Mouse (Mus musculus) neutrophil, adult 5-6 weeks (primary cell): ENCODE data around the gene Grem2. TPM values are rescaled to one million over a fixed set of nuclear protein-coding genes. Genes with fewer than 3 reads are reported as not detected.

Source experiments
- ATAC-seq: fragments of 151-379, 151-347 bp; 2 replicates; pipeline ENCODE4 v1.8.0; 2017; ENCODE audit warnings: mild to moderate bottlenecking, moderate TSS enrichment; ENCODE audit not compliant: insufficient number of reproducible peaks, poor library complexity, low FRiP score, severe bottlenecking; ENCODE audit errors: extremely low read depth
- total RNA-seq: library from RNA; stranded (forward); fragments of 200-1000 nt; gene quantifications from 2 replicates; pipeline ENCODE4 v1.2.3, GENCODE M21; 2017

The Grem2 gene
- not detected in 2 replicates for total RNA-seq

- ATAC-seq = no peak
Measured at GRCm38 (mm10) chr1:174921298-174921955, at the start of gene Grem2. Gene Grem2, minus strand, starts transcription at chr1:174921819.

GRCm38 (mm10) chr1:174959837-174960236 lies 38.2 kb upstream of the Grem2 start:
- no peak for ATAC-seq

GRCm38 (mm10) chr1:174931003-174931619 lies 9.5 kb upstream of the Grem2 start:
- ATAC-seq = no peak

GRCm38 (mm10) chr1:174929459-174930181 lies 8.0 kb upstream of the Grem2 start:
- ATAC-seq = no peak

- ATAC-seq = no peak
Measured at GRCm38 (mm10) chr1:174918949-174919348, 2.7 kb downstream of the Grem2 start.

- no peak for ATAC-seq
Measured at GRCm38 (mm10) chr1:174918236-174918870, 3.3 kb downstream of the Grem2 start.

- no peak for ATAC-seq
Measured at GRCm38 (mm10) chr1:174909834-174910233, 11.8 kb downstream of the Grem2 start.

GRCm38 (mm10) chr1:174908232-174908631 lies 13.4 kb downstream of the Grem2 start:
- ATAC-seq = no peak

- ATAC-seq = no peak
Measured at GRCm38 (mm10) chr1:174907637-174908036, 14.0 kb downstream of the Grem2 start.

- no peak for ATAC-seq
Measured at GRCm38 (mm10) chr1:174902755-174903154, 18.9 kb downstream of the Grem2 start.

GRCm38 (mm10) chr1:174892471-174892870 lies 29.1 kb downstream of the Grem2 start:
- no peak for ATAC-seq

- no peak for ATAC-seq
Measured at GRCm38 (mm10) chr1:174888684-174889405, 32.8 kb downstream of the Grem2 start.

GRCm38 (mm10) chr1:174888073-174888472 lies 33.5 kb downstream of the Grem2 start:
- ATAC-seq = no peak

- ATAC-seq = no peak
Measured at GRCm38 (mm10) chr1:174882496-174882895, 39.1 kb downstream of the Grem2 start.

- no peak for ATAC-seq
Measured at GRCm38 (mm10) chr1:174875173-174875572, 46.4 kb downstream of the Grem2 start.

GRCm38 (mm10) chr1:174860407-174861118 lies 61.1 kb downstream of the Grem2 start:
- no peak for ATAC-seq

- ATAC-seq = no peak
Measured at GRCm38 (mm10) chr1:174856188-174856587, 65.4 kb downstream of the Grem2 start.

GRCm38 (mm10) chr1:174844786-174845185 lies 76.8 kb downstream of the Grem2 start:
- ATAC-seq = no peak
